Mouse (Mus musculus): ENCODE results near the gene Sox2.

DNA sequence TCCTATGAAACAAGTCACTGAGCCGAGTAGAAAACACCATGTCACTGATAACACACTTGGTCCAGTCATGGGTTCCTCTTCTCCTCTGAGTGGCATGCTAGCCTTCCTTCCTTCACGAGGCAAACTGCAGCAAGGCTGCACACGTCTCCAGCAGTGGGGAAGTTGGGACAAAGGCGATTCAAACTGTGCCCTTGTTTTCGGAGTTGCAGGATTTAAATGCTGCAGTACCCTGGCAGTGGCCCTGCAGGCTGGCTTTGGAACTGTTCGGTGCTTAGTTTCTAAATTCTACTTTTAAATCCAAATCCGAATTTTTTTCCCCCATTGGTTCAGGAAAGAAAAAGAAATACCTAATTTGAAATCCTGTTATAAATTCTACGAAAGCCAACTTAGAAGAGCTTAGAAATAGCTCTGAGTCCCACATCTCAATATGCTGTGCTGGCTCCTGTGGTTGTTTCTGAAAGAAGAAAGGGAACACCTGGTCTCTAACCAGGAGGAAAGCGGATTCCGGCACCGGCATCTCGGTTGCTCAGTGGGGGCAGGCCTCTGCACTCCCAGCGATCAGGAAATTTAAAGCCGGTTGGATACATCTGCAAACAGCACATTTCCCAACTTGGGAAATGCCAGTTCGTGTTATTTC lies 20.9 kb downstream of the Sox2 start:
- TF ChIP-seq CTCF (IDR thresholded peaks at IDR 0.05; ENCODE audit: control insufficient read depth, insufficient read depth, insufficient replicate concordance, low read depth, low read length) (no peak), POLR2A (IDR thresholded peaks at IDR 0.05; ENCODE audit: control insufficient read depth, low read depth, low read length) (no peak)
